Mouse (Mus musculus): ENCODE results near the gene Arih2.
"Not testable (repeated sequence)": the region's sequence is repeated elsewhere in the genome, so short reads cannot be mapped to it uniquely, and the experiment has no call there.

The Arih2 gene

GRCm38 (mm10) chr9:108649561-108650440 is 615 bp upstream of the Arih2 start:
- in situ Hi-C loops (cut with MboI, MseI), result loop anchor here (5.0 kb wide), 1 partner anchor 78 kb away; no protein-coding TSS in a partner anchor

- in situ Hi-C loops (cut with MboI, MseI), result loop anchor here (5.0 kb wide), 1 partner anchor 76 kb away; no protein-coding TSS in a partner anchor
These were observed 1.0 kb downstream of the Arih2 start for GRCm38 (mm10) chr9:108648166-108648565.

- in situ Hi-C loops (cut with MboI, MseI), result no loop called here
These were observed 9.4 kb downstream of the Arih2 start for GRCm38 (mm10) chr9:108639825-108640224.

GRCm38 (mm10) chr9:108635415-108635814 is 13.8 kb downstream of the Arih2 start:
- in situ Hi-C loops (cut with MboI, MseI), result no loop called here

GRCm38 (mm10) chr9:108633846-108634245 is 15.3 kb downstream of the Arih2 start:
- in situ Hi-C loops (cut with MboI, MseI), result no loop called here

GRCm38 (mm10) chr9:108632375-108632774 is 16.8 kb downstream of the Arih2 start:
- in situ Hi-C loops (cut with MboI, MseI), result no loop called here

- in situ Hi-C loops (cut with MboI, MseI), result no loop called here
These were observed 17.4 kb downstream of the Arih2 start for GRCm38 (mm10) chr9:108631631-108632256.

GRCm38 (mm10) chr9:108630683-108631082 is 18.5 kb downstream of the Arih2 start:
- in situ Hi-C loops (cut with MboI, MseI), result no loop called here

GRCm38 (mm10) chr9:108628141-108628540 is 21.0 kb downstream of the Arih2 start:
- in situ Hi-C loops (cut with MboI, MseI), result no loop called here

GRCm38 (mm10) chr9:108626498-108626897 is 22.7 kb downstream of the Arih2 start:
- in situ Hi-C loops (cut with MboI, MseI), result no loop called here

- in situ Hi-C loops (cut with MboI, MseI), result no loop called here
These were observed 31.9 kb downstream of the Arih2 start for GRCm38 (mm10) chr9:108617301-108617700.

GRCm38 (mm10) chr9:108611488-108611887 is 37.7 kb downstream of the Arih2 start:
- in situ Hi-C loops (cut with MboI, MseI), result no loop called here

- in situ Hi-C loops (cut with MboI, MseI), result no loop called here
These were observed 40.3 kb downstream of the Arih2 start for GRCm38 (mm10) chr9:108608889-108609288.

- in situ Hi-C loops (cut with MboI, MseI), result not testable (repeated sequence)
These were observed 41.3 kb downstream of the Arih2 start for GRCm38 (mm10) chr9:108607929-108608328.

GRCm38 (mm10) chr9:108601986-108602385 is 47.2 kb downstream of the Arih2 start:
- in situ Hi-C loops (cut with MboI, MseI), result no loop called here

GRCm38 (mm10) chr9:108600011-108600410 is 49.2 kb downstream of the Arih2 start:
- in situ Hi-C loops (cut with MboI, MseI), result no loop called here

- in situ Hi-C loops (cut with MboI, MseI), result no loop called here
These were observed 50.1 kb downstream of the Arih2 start for GRCm38 (mm10) chr9:108599021-108599566.

GRCm38 (mm10) chr9:108596998-108597764 is 52.0 kb downstream of the Arih2 start, which contains the start of gene P4htm:
P4htm (minus strand) TSS chr9:108597667.
- in situ Hi-C loops (cut with MboI, MseI), result no loop called here

- in situ Hi-C loops (cut with MboI, MseI), result no loop called here
These were observed 54.8 kb downstream of the Arih2 start for GRCm38 (mm10) chr9:108594354-108594753.

- in situ Hi-C loops (cut with MboI, MseI), result no loop called here
These were observed 57.7 kb downstream of the Arih2 start for GRCm38 (mm10) chr9:108591462-108591861.

GRCm38 (mm10) chr9:108589229-108589628 is 60.0 kb downstream of the Arih2 start:
- in situ Hi-C loops (cut with MboI, MseI), result no loop called here

Measured in T-helper 1 cell (primary cell).